Mouse (Mus musculus) heart, postnatal 0 days (tissue): Measurements from ENCODE around the gene Eno2. TPM values are rescaled to one million over a fixed set of nuclear protein-coding genes. Genes with fewer than 3 reads are reported as not detected.

Source experiments
- ATAC-seq: fragments of 200-750 bp; cut with Nextera tagmentation; 2 replicates; pipeline ENCODE4 v1.8.0; 2017; ENCODE audit warnings: low read depth, moderate number of reproducible peaks, moderate library complexity; ENCODE audit not compliant: insufficient read depth
- DNase-seq: peaks from one replicate; pipeline ENCODE4 v3.0.0-alpha.2; 2016; ENCODE audit warnings: low spot score
- H3K27ac ChIP-seq: fragments of 300-500 bp; sonication (generic); 2 replicates; pipeline ENCODE4 v1.5.1; 2014; ENCODE audit warnings: low read depth, mild to moderate bottlenecking
- H3K27me3 ChIP-seq: fragments of 300-500 bp; sonication (generic); 2 replicates; pipeline ENCODE4 v1.6.1; 2014; ENCODE audit warnings: low read length, mixed read lengths; ENCODE audit not compliant: control insufficient read depth, insufficient read depth
- H3K36me3 ChIP-seq: fragments of 300-500 bp; sonication (generic); replicated peaks from 2 replicates; pipeline ENCODE4 v1.6.1; 2014; ENCODE audit warnings: low read length, mixed read lengths; ENCODE audit not compliant: control insufficient read depth, insufficient read depth
- H3K4me1 ChIP-seq: fragments of 300-500 bp; sonication (generic); 2 replicates; pipeline ENCODE4 v1.6.1; 2014; ENCODE audit warnings: antibody characterized with exemption; ENCODE audit not compliant: control insufficient read depth, insufficient read depth
- H3K4me2 ChIP-seq: fragments of 300-500 bp; sonication (generic); 2 replicates; pipeline ENCODE4 v1.6.1; 2014; ENCODE audit warnings: low read depth, mild to moderate bottlenecking, low read length, moderate library complexity
- H3K4me3 ChIP-seq: fragments of 300-500 bp; sonication (generic); 2 replicates; pipeline ENCODE4 v1.5.1; 2014; ENCODE audit warnings: low read depth, low read length
- H3K9ac ChIP-seq: fragments of 300-500 bp; sonication (generic); replicated peaks from 2 replicates; pipeline ENCODE4 v1.6.1; 2014; ENCODE audit warnings: low read depth, low read length, mixed read lengths
- H3K9me3 ChIP-seq: fragments of 300-500 bp; sonication (generic); replicated peaks from 2 replicates; pipeline ENCODE4 v1.6.1; 2016; ENCODE audit warnings: low read length; ENCODE audit not compliant: control insufficient read depth
- CTCF ChIP-seq: IDR thresholded peaks from 2 replicates; pipeline ENCODE4 v1.5.1; 2016; ENCODE audit warnings: antibody characterized with exemption, control low read depth, low read depth
- EP300 ChIP-seq: IDR thresholded peaks from 2 replicates; pipeline ENCODE4 v1.6.1; 2016; ENCODE audit warnings: antibody characterized with exemption, low read depth
- WGBS: fragments of 180-500 bp; shearing (Covaris S2); extraction: QIAGEN DNeasy Blood & Tissue Kit; methylation state at CpG from one replicate; pipeline ENCODE4 v1.1.7; 2014; 5-methylcytosine and 5-hydroxymethylcytosine counted together
- polyA plus RNA-seq: library from polyadenylated mRNA; unstranded; fragments of >200 nt; fragmentation: Nextera tagmentation; extraction: Ambion mirVana; gene quantifications from 2 replicates; pipeline ENCODE4 v1.2.1, GENCODE M21; 2015
- total RNA-seq: library from RNA; depleted of rRNA; stranded (reverse); fragments of >200 nt; gene quantifications from 2 replicates; pipeline ENCODE4 v1.2.3, GENCODE M21; 2014; ENCODE audit warnings: low replicate concordance

Gene Eno2
- total and polyA plus RNA-seq, 2 experiments from 2014 or later = 1.5 to 1.7 TPM

- ATAC-seq (no peak), DNase-seq (no peak)
- Histone ChIP-seq H3K9me3 (no peaks in the 10 kb centered on the region), H3K36me3 (peaks cover 4% of the 10 kb centered on the region; the same call in 1 of the 2 replicates), H3K9ac (peak overlapping the region; percentile 99), H3K4me3 (peak overlapping the region; percentile 93), H3K27ac (peak overlapping the region; percentile 96), H3K4me2 (peak overlapping the region; percentile 86), H3K4me1 (peaks cover 43% of the 10 kb centered on the region), H3K27me3 (no peaks in the 10 kb centered on the region)
- TF ChIP-seq EP300 (no peak), CTCF (no peak)
- 12% methylated on average over 3 of the region's 3 CpGs for WGBS
Measured at GRCm38 (mm10) chr6:124755306-124755705, 14.2 kb downstream of the Eno2 start.

GRCm38 (mm10) chr6:124753861-124754260, 15.6 kb downstream of the Eno2 start:
- Histone ChIP-seq H3K9ac (no peak overlapping the region), H3K27me3 (no peaks in the 10 kb centered on the region), H3K36me3 (peaks cover 9% of the 10 kb centered on the region), H3K4me1 (peaks cover 39% of the 10 kb centered on the region), H3K4me3 (no peak overlapping the region), H3K27ac (no peak overlapping the region), H3K4me2 (no peak overlapping the region), H3K9me3 (no peaks in the 10 kb centered on the region)
- WGBS = 72% methylated on average over 2 of the region's 2 CpGs
- ATAC-seq (no peak), DNase-seq (no peak)
- no peak for TF ChIP-seq CTCF
- no peak for TF ChIP-seq EP300

GRCm38 (mm10) chr6:124750405-124750804, 19.1 kb downstream of the Eno2 start:
- ATAC-seq (no peak), DNase-seq (no peak)
- Histone ChIP-seq H3K4me1 (peaks cover 19% of the 10 kb centered on the region), H3K36me3 (peaks cover 27% of the 10 kb centered on the region), H3K4me3 (no peak overlapping the region), H3K4me2 (no peak overlapping the region), H3K9ac (no peak overlapping the region), H3K9me3 (no peaks in the 10 kb centered on the region), H3K27me3 (no peaks in the 10 kb centered on the region), H3K27ac (no peak overlapping the region)
- WGBS = 84% methylated on average over 8 of the region's 8 CpGs
- no peak for TF ChIP-seq EP300
- TF ChIP-seq CTCF = no peak

GRCm38 (mm10) chr6:124746654-124747632, 22.5 kb downstream of the Eno2 start:
- no peak overlapping the region for H3K27ac ChIP-seq
- H3K36me3 ChIP-seq = peaks cover 39% of the 10 kb centered on the region
- no peaks in the 10 kb centered on the region for H3K9me3 ChIP-seq
- H3K4me2 ChIP-seq = peak overlapping the region; percentile 100
- H3K9ac ChIP-seq = peak overlapping the region; percentile 91; the same call in 1 of the 2 replicates
- no peaks in the 10 kb centered on the region for H3K27me3 ChIP-seq
- TF ChIP-seq EP300 (no peak), CTCF (no peak)
- H3K4me1 ChIP-seq = 0 out of 2 replicates have a peak, but pooled peaks cover 4% of the 10 kb centered on the region
- DNase-seq = no peak
- WGBS = 90% methylated on average over 7 of the region's 7 CpGs
- no peak for ATAC-seq
- H3K4me3 ChIP-seq = no peak overlapping the region

GRCm38 (mm10) chr6:124746296-124746605, 23.2 kb downstream of the Eno2 start:
- 14% methylated on average over 8 of the region's 8 CpGs for WGBS
- no peak for DNase-seq
- H3K9ac ChIP-seq = peak overlapping the region; percentile 91
- 0 out of 2 replicates have a peak, but pooled peaks cover 4% of the 10 kb centered on the region for H3K4me1 ChIP-seq
- no peak for TF ChIP-seq EP300
- no peak for TF ChIP-seq CTCF
- H3K27ac ChIP-seq = peak overlapping the region; percentile 82; the same call in 1 of the 2 replicates
- H3K4me2 ChIP-seq = peak overlapping the region; percentile 100
- H3K36me3 ChIP-seq = peaks cover 39% of the 10 kb centered on the region
- H3K27me3 ChIP-seq = no peaks in the 10 kb centered on the region
- peak overlapping the region; percentile 70 for H3K4me3 ChIP-seq
- no peak for ATAC-seq
- no peaks in the 10 kb centered on the region for H3K9me3 ChIP-seq
